Mouse (Mus musculus) A20 (cell line): ENCODE measurements around the gene Ccdc57.
"Not testable (repeated sequence)": the region's sequence is repeated elsewhere in the genome, so short reads cannot be mapped to it uniquely, and the experiment has no call there.

Experiments used
- DNase-seq: peaks from one replicate; pipeline ENCODE4 v3.0.0-alpha.2; 2011; ENCODE audit warnings: low read depth, low spot score

Gene Ccdc57

GRCm38 (mm10) chr11:120903159-120903850 lies 29.4 kb downstream of the Ccdc57 start:
- DNase-seq, result peak; percentile 15

DNA sequence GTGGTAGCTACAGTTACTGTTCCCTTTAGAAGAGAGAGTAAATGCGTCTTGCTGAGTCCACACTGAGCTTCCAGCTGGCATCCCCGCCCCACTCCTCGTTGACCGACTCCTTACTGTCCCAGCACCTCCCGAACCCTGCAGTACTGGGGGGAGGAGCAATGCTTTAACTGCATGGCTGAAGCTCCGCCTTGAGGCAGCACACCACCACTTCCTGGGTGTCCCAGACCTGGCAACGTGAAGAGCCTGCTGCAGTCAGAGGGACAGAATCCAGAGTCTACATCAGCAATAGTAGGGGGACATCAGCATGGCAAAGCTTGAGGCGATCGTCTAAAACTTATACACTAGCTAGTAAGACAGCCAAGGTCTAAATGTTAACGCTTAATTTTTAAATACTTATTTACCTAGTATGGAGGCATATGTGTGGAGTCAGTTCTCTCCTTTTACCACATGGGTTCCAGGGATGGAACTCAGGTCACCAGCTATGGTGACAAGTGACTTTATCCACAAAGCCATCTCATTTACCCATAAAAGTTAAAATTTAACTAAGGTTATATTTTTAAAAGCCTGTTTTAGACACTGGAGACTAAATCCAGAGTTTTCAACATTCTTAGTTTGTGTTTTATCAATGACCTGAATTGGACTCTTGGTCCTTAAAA lies 30.1 kb downstream of the Ccdc57 start:
- peak; percentile 89 for DNase-seq

DNA sequence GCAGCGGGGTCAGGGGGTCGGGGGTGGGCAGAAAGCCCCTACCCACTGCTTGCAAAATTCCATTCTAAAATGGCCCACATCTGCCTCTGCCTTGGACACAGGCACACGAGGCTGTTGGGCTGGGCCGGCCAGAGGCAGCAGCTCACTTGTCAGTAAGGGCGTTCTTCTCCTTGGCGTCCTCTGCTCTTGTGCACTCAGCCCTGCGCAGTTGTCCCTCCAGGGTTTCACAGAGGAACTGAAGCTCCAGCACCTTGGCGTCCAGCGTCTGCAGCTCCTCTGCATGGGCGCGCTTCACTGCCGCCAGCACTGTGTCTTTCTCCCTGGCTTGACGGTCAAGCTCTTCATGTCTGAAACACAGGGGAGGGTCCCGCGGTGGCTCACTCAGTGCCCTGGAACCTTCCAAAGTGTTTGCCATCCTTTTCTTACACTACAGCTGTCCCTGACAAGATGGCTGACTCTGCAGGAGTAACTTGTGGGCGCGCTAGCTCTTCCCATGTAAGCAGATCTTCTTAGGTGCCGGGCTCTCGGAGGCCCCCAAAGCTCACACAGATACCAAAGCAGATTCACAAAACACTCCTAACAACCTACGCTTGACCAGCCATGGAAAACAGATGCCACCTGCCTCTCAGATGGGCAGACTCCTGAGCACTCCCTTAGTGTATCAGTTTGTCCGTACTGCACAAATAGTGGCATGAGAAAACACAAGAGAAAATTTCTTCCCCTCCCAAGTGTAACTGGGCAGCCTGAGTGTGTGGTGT lies 30.8 kb downstream of the Ccdc57 start:
- peak; percentile 91 for DNase-seq

- peak; percentile 17 for DNase-seq
Measured at GRCm38 (mm10) chr11:120900276-120901244, 32.1 kb downstream of the Ccdc57 start.

DNA sequence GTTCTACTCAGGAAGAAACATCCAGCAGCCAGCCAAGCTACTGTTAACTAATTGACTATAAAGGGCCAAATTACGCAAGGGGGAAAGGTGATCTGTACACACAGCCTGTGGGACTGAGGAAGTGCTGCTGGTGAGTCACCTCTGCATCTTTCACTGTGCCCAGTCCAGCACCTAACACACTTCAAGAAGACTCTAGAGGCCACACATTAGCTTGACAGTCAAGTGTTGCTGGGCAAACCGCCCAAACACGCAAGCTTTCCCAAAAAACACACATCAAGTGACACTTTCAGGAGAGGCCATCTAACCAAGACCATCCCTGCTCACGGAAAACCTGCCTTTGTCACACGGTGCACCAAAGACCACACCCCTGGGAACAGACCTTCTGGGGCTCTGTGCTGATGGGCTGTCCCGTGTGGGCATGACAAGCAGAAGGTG lies 34.5 kb downstream of the Ccdc57 start:
- no peak for DNase-seq

GRCm38 (mm10) chr11:120895441-120895840 lies 37.2 kb downstream of the Ccdc57 start:
- no peak for DNase-seq

- no peak for DNase-seq
Measured at GRCm38 (mm10) chr11:120894397-120894796, 38.3 kb downstream of the Ccdc57 start.

GRCm38 (mm10) chr11:120889216-120889615 lies 43.5 kb downstream of the Ccdc57 start:
- DNase-seq, result no peak

DNA sequence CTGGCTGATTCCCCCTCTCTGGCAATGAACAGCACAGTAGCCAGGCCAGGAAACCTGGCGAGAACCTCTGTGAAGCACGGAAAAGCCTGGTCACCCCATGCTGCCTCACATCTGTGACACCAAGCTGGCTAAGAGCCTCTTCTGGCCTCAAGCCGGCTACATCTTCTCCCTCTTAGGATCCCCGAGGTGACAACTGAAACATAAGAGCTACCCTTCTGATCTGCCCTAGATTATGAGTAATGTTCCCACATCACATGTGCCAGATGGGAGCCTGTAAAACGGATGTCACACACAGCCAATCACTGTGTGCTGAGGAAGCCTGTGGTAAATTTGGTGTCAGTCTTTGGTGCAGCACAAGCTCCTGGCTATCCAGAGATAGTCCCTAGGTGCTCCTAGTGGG lies 44.0 kb downstream of the Ccdc57 start:
- DNase-seq, result no peak

DNA sequence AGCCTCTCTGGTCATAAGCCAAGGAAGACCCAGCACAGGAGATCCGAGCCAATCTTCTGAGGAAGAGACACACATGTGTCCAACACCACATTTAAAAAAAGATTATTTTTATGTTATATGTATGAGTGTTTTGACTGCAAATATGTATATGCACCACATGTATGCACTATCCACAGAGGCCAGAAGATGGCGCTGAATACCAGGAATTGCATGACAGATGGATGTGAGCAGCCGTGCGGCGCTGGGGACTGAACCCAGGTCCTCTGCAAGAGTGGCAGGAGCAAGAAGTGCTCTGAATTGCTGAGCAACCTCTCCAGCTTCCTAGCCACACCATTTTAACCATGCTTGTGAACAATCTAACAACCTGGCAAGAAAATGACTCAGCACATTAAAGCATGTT lies 45.2 kb downstream of the Ccdc57 start:
- DNase-seq, result peak; percentile 30

GRCm38 (mm10) chr11:120886462-120886861 lies 46.2 kb downstream of the Ccdc57 start:
- DNase-seq, result peak; percentile 48

GRCm38 (mm10) chr11:120883601-120884000 lies 49.1 kb downstream of the Ccdc57 start:
- DNase-seq, result no peak

DNA sequence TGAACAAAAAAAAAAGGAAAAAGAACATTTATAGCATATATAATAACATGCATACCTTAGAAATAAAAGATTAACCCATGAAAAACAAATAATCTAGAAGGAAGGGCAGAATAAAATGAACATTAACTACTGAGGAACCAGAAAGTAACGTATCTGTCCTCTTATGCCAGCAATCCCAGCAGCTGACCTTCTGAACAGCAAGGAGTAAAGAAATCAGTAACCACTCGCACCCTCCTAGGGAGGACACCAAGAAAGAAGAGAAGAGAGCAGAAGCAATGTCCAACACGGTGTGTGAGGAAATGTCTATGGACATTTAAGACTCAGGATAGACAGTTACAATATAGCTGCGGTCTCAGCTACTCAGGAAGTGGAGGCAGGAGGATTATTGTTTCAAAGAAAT lies 49.7 kb downstream of the Ccdc57 start:
- no peak for DNase-seq

GRCm38 (mm10) chr11:120873206-120873605 lies 59.5 kb downstream of the Ccdc57 start:
- DNase-seq, result no peak

GRCm38 (mm10) chr11:120871521-120871920 lies 61.2 kb downstream of the Ccdc57 start:
- no peak for DNase-seq

- DNase-seq, result no peak
Measured at GRCm38 (mm10) chr11:120865816-120866215, 66.9 kb downstream of the Ccdc57 start.

DNA sequence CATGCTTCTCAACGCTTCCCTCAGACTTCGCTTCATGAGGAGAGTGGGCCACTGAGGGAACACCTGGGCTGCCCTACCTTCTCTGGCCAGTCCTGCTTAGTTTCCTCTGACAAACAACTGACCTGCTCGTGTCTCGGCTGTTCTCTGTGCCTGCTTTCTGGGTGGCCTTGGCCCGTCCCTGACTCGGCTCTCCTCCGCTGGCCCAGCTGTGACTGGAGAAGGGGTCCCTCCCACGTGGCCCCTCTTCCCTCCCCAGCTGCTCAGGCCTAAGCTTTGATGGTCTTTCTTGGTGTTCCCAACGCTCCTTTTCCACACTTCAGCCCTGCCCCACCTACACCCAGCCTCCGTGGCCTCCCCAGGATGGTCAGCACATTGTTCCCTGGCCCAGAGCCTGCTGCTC lies 69.9 kb downstream of the Ccdc57 start:
- no peak for DNase-seq

DNA sequence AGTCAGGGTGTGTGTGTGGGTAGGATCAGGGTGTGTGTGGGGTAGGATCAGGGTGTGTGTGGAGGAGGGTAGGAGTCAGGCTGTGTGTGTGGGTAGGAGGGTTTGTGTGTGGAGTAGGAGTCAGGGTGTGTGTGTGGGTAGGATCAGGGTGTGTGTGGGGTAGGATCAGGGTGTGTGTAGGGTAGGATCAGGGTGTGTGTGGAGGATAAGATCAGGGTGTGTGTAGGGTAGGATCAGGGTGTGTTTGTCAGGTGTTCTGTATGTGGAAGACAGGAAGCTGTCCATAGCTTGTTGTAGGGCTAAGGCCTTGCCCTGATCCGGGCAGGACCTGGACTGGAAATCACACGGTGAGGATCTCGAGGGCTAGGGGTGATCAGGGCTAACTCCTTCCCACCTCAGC lies 76.7 kb downstream of the Ccdc57 start:
- DNase-seq, result not testable (repeated sequence)

GRCm38 (mm10) chr11:120853788-120854187 lies 78.9 kb downstream of the Ccdc57 start:
- DNase-seq, result no peak

GRCm38 (mm10) chr11:120853158-120853557 lies 79.5 kb downstream of the Ccdc57 start:
- no peak for DNase-seq
